Mouse (Mus musculus): ENCODE measurements around the gene Mdm2. TPM values are rescaled to one million over a fixed set of nuclear protein-coding genes. Genes with fewer than 3 reads are reported as not detected.
A peak's percentile ranks its signal among the peaks of the same experiment; 100 is the strongest.
"Not testable (repeated sequence)": the region's sequence is repeated elsewhere in the genome, so short reads cannot be mapped to it uniquely, and the experiment has no call there.

Mdm2 gene
- total RNA-seq, 2 experiments from 2014 or later = 45.7 to 50.2 TPM

- DNase-seq (ENCODE audit: low spot score) = no peak
These were observed 3.5 kb upstream of the Mdm2 start for GRCm38 (mm10) chr10:117714048-117714545.

GRCm38 (mm10) chr10:117713466-117713865, 2.9 kb upstream of the Mdm2 start:
- DNase-seq (ENCODE audit: low spot score) = no peak

GRCm38 (mm10) chr10:117712871-117713270, 2.3 kb upstream of the Mdm2 start:
- DNase-seq (ENCODE audit: low spot score) = no peak

- DNase-seq (ENCODE audit: low spot score) = no peak
These were observed 1.7 kb upstream of the Mdm2 start for GRCm38 (mm10) chr10:117712191-117712754.

- DNase-seq (ENCODE audit: low spot score) = no peak
These were observed 850 bp upstream of the Mdm2 start for GRCm38 (mm10) chr10:117711408-117711807.

GRCm38 (mm10) chr10:117709930-117710603, 491 bp downstream of the Mdm2 start:
- DNase-seq (ENCODE audit: low spot score) = peak; percentile 74

GRCm38 (mm10) chr10:117709326-117709830, 1.2 kb downstream of the Mdm2 start:
- DNase-seq (ENCODE audit: low spot score) = no peak

GRCm38 (mm10) chr10:117708856-117709255, 1.7 kb downstream of the Mdm2 start:
- no peak for DNase-seq (ENCODE audit: low spot score)

- no peak for DNase-seq (ENCODE audit: low spot score)
These were observed 2.2 kb downstream of the Mdm2 start for GRCm38 (mm10) chr10:117708376-117708775.

GRCm38 (mm10) chr10:117707114-117707838, 3.3 kb downstream of the Mdm2 start:
- DNase-seq (ENCODE audit: low spot score) = no peak

GRCm38 (mm10) chr10:117706440-117706839, 4.1 kb downstream of the Mdm2 start:
- no peak for DNase-seq (ENCODE audit: low spot score)

GRCm38 (mm10) chr10:117705806-117706205, 4.8 kb downstream of the Mdm2 start:
- no peak for DNase-seq (ENCODE audit: low spot score)

- DNase-seq (ENCODE audit: low spot score) = no peak
These were observed 5.6 kb downstream of the Mdm2 start for GRCm38 (mm10) chr10:117704964-117705335.

GRCm38 (mm10) chr10:117704314-117704963, 6.1 kb downstream of the Mdm2 start:
- DNase-seq (ENCODE audit: low spot score) = not testable (repeated sequence)

GRCm38 (mm10) chr10:117703506-117703905, 7.1 kb downstream of the Mdm2 start:
- DNase-seq (ENCODE audit: low spot score) = no peak

- no peak for DNase-seq (ENCODE audit: low spot score)
These were observed 8.3 kb downstream of the Mdm2 start for GRCm38 (mm10) chr10:117702024-117702833.

GRCm38 (mm10) chr10:117701034-117701829, 9.3 kb downstream of the Mdm2 start:
- no peak for DNase-seq (ENCODE audit: low spot score)

- no peak for DNase-seq (ENCODE audit: low spot score)
These were observed 10.1 kb downstream of the Mdm2 start for GRCm38 (mm10) chr10:117700450-117700849.

GRCm38 (mm10) chr10:117699914-117700313, 10.6 kb downstream of the Mdm2 start:
- no peak for DNase-seq (ENCODE audit: low spot score)
